Comparison of ENCODE assay signal across 9 mouse cellular contexts in genomic region chr9:43116997-43117336, GRCm38 (mm10). TPM values are rescaled to one million over a fixed set of nuclear protein-coding genes. Genes with fewer than 3 reads are reported as not detected.
DNase-seq lines count a peak whose midpoint lies in the region; ATAC-seq and TF ChIP-seq lines count a peak whose summit lies in the region.
"Had no signal": no experiment of that assay in that cellular context is flagged by ENCODE, and none has a peak within 500 bp of the region (broad histone marks: within the 10 kb centered on the region; RNA-seq: fewer than 3 reads in every experiment).

No protein-coding gene starts in this region.

- H3K9ac ChIP-seq in lung, embryonic 14.5 days: no peak overlapping the region
- H3K9ac ChIP-seq in stomach, embryonic 15.5 days: no peak overlapping the region

- no peak for ATAC-seq in lung, embryonic 14.5 days (ENCODE audit: insufficient read depth)
- ATAC-seq in stomach, embryonic 15.5 days (ENCODE audit: insufficient read depth, low FRiP score, low read depth): no peak

- DNase-seq in heart, embryonic 10.5 days (ENCODE audit: low spot score): peak; percentile 54
- no peak for DNase-seq in heart, postnatal 25 days (ENCODE audit: low spot score)
- no peak for DNase-seq in lung, embryonic 14.5 days
- DNase-seq in lung, adult 18-20 months: no peak
- DNase-seq in limb, embryonic 10.5 days (ENCODE audit: low spot score): no peak
- no peak for DNase-seq in thymus, postnatal 36 days
- DNase-seq in spleen, adult 18-20 months: no peak

- no peaks in the 10 kb centered on the region for H3K36me3 ChIP-seq in heart, embryonic 10.5 days
- no peaks in the 10 kb centered on the region for H3K36me3 ChIP-seq in lung, embryonic 14.5 days (ENCODE audit: insufficient read depth)
- no peaks in the 10 kb centered on the region for H3K36me3 ChIP-seq in limb, embryonic 10.5 days
- H3K36me3 ChIP-seq in stomach, embryonic 15.5 days: no peaks in the 10 kb centered on the region

- peaks cover 10% of the 10 kb centered on the region for H3K4me1 ChIP-seq in heart, embryonic 10.5 days
- H3K4me1 ChIP-seq in lung, embryonic 14.5 days (ENCODE audit: insufficient read depth): peaks cover 5% of the 10 kb centered on the region
- H3K4me1 ChIP-seq in limb, embryonic 10.5 days: peaks cover 14% of the 10 kb centered on the region; the same call in 1 of the 2 replicates
- peaks cover 4% of the 10 kb centered on the region; the same call in 1 of the 2 replicates for H3K4me1 ChIP-seq in stomach, embryonic 15.5 days

- WGBS in heart, embryonic 10.5 days: 82% methylated on average over 6 of the region's 6 CpGs
- 76% methylated on average over 6 of the region's 6 CpGs for WGBS in lung, embryonic 14.5 days
- 81% methylated on average over 6 of the region's 6 CpGs for WGBS in limb, embryonic 10.5 days
- WGBS in stomach, embryonic 15.5 days: 74% methylated on average over 6 of the region's 6 CpGs

- H3K4me3 ChIP-seq in heart, embryonic 10.5 days: no peak overlapping the region
- H3K4me3 ChIP-seq in lung, embryonic 14.5 days (ENCODE audit: low read depth, low read length): no peak overlapping the region
- H3K4me3 ChIP-seq in limb, embryonic 10.5 days: 0 out of 2 replicates have a peak overlapping the region, but pooled peaks have one; percentile 91
- H3K4me3 ChIP-seq in stomach, embryonic 15.5 days (replicated peaks): no peak overlapping the region

- TF ChIP-seq CTCF in lung, embryonic 14.5 days (IDR thresholded peaks at IDR 0.05; ENCODE audit: low read depth): no peak

- no peaks in the 10 kb centered on the region for H3K27me3 ChIP-seq in heart, embryonic 10.5 days (ENCODE audit: insufficient read depth, poor library complexity, severe bottlenecking)
- no peaks in the 10 kb centered on the region for H3K27me3 ChIP-seq in lung, embryonic 14.5 days (ENCODE audit: insufficient read depth, low read length)
- peaks cover 12% of the 10 kb centered on the region; the same call in 1 of the 2 replicates for H3K27me3 ChIP-seq in limb, embryonic 10.5 days (ENCODE audit: low read depth, poor library complexity, severe bottlenecking)
- no peaks in the 10 kb centered on the region for H3K27me3 ChIP-seq in stomach, embryonic 15.5 days (replicated peaks)

- H3K9me3 ChIP-seq in heart, embryonic 10.5 days: no peaks in the 10 kb centered on the region
- no peaks in the 10 kb centered on the region for H3K9me3 ChIP-seq in lung, embryonic 14.5 days (ENCODE audit: low read depth, low read length)
- H3K9me3 ChIP-seq in limb, embryonic 10.5 days (replicated peaks): no peaks in the 10 kb centered on the region
- H3K9me3 ChIP-seq in stomach, embryonic 15.5 days: no peaks in the 10 kb centered on the region

- no peak overlapping the region for H3K27ac ChIP-seq in heart, embryonic 10.5 days
- H3K27ac ChIP-seq in lung, embryonic 14.5 days (ENCODE audit: low read depth): no peak overlapping the region
- H3K27ac ChIP-seq in limb, embryonic 10.5 days: no peak overlapping the region
- H3K27ac ChIP-seq in stomach, embryonic 15.5 days: no peak overlapping the region
- H3K27ac ChIP-seq: macrophage had no signal

- H3K4me2 ChIP-seq in lung, embryonic 14.5 days: peak overlapping the region; percentile 89
- H3K4me2 ChIP-seq in stomach, embryonic 15.5 days: peak overlapping the region; percentile 84

- intact Hi-C loops in heart, postnatal 25 days (cut with DNase I): no loop called here

RNA-seq across cellular contexts. Expression of gene Tmem136, which starts 0.6 kb away (rescaled TPM):
- 11.2 and 15.7 TPM in 2 replicates for polyA plus RNA-seq in heart, embryonic 10.5 days (2016; fragmentation: Nextera tagmentation; extraction: Ambion mirVana)
- 1 to 10 TPM; 6.1 to 6.7 TPM for total RNA-seq in heart, postnatal 25 days (2021)
- 5.3 and 5.9 TPM in 2 replicates for polyA plus RNA-seq in lung, embryonic 14.5 days (2014; fragmentation: Nextera tagmentation; extraction: Ambion mirVana)
- polyA plus RNA-seq in limb, embryonic 10.5 days (2016; fragmentation: Nextera tagmentation; extraction: Ambion mirVana): 8.9 and 9.9 TPM in 2 replicates
- 3.6 and 4.9 TPM in 2 replicates for polyA plus RNA-seq in stomach, embryonic 15.5 days (2015; fragmentation: Nextera tagmentation; extraction: Ambion mirVana)
- polyA plus RNA-seq: macrophage had no signal

RNA-seq across cellular contexts. Expression of gene Arhgef12, which starts 9.9 kb away (rescaled TPM):
- polyA plus RNA-seq in heart, embryonic 10.5 days (2016; fragmentation: Nextera tagmentation; extraction: Ambion mirVana): 10.2 and 11.3 TPM in 2 replicates
- 100 to 1,000 TPM; 140 to 166 TPM for total RNA-seq in heart, postnatal 25 days (2021)
- 19.1 and 24.7 TPM in 2 replicates for polyA plus RNA-seq in lung, embryonic 14.5 days (2014; fragmentation: Nextera tagmentation; extraction: Ambion mirVana)
- 9.0 and 9.3 TPM in 2 replicates for polyA plus RNA-seq in limb, embryonic 10.5 days (2016; fragmentation: Nextera tagmentation; extraction: Ambion mirVana)
- polyA plus RNA-seq in stomach, embryonic 15.5 days (2015; fragmentation: Nextera tagmentation; extraction: Ambion mirVana): 12.5 and 14.0 TPM in 2 replicates
